Mouse (Mus musculus): ENCODE measurements around the gene Mrps18c.

Gene Mrps18c

GRCm38 (mm10) chr5:100798165-100798860, at the start of gene Mrps18c, which contains the start of gene Helq:
Gene Mrps18c (plus strand): TSS chr5:100798627.
Gene Helq (minus strand): TSS chr5:100798598.
- in situ Hi-C loops (cut with MboI, MseI) = loop anchor here (10.0 kb wide), 1 partner anchor 124 kb away; the partner anchor contains the start of gene Coq2

- in situ Hi-C loops (cut with MboI, MseI) = no loop called here
These were observed 47.7 kb upstream of the Mrps18c start for GRCm38 (mm10) chr5:100750617-100751255.

- in situ Hi-C loops (cut with MboI, MseI) = no loop called here
These were observed 46.8 kb upstream of the Mrps18c start for GRCm38 (mm10) chr5:100751655-100752054.

- in situ Hi-C loops (cut with MboI, MseI) = no loop called here
These were observed 45.0 kb upstream of the Mrps18c start for GRCm38 (mm10) chr5:100753407-100753806.

- in situ Hi-C loops (cut with MboI, MseI) = no loop called here
These were observed 40.3 kb upstream of the Mrps18c start for GRCm38 (mm10) chr5:100758121-100758520.

- in situ Hi-C loops (cut with MboI, MseI) = no loop called here
These were observed 38.3 kb upstream of the Mrps18c start for GRCm38 (mm10) chr5:100760049-100760663.

GRCm38 (mm10) chr5:100761736-100762135, 36.7 kb upstream of the Mrps18c start:
- in situ Hi-C loops (cut with MboI, MseI) = no loop called here

- in situ Hi-C loops (cut with MboI, MseI) = no loop called here
These were observed 32.4 kb upstream of the Mrps18c start for GRCm38 (mm10) chr5:100766026-100766425.

GRCm38 (mm10) chr5:100771575-100771974, 26.9 kb upstream of the Mrps18c start:
- in situ Hi-C loops (cut with MboI, MseI) = no loop called here

- in situ Hi-C loops (cut with MboI, MseI) = no loop called here
These were observed 22.5 kb upstream of the Mrps18c start for GRCm38 (mm10) chr5:100775778-100776404.

GRCm38 (mm10) chr5:100776900-100777299, 21.5 kb upstream of the Mrps18c start:
- in situ Hi-C loops (cut with MboI, MseI) = no loop called here

GRCm38 (mm10) chr5:100779002-100779401, 19.4 kb upstream of the Mrps18c start:
- in situ Hi-C loops (cut with MboI, MseI) = no loop called here

- in situ Hi-C loops (cut with MboI, MseI) = no loop called here
These were observed 10.9 kb upstream of the Mrps18c start for GRCm38 (mm10) chr5:100787527-100787926.

GRCm38 (mm10) chr5:100792261-100792660, 6.2 kb upstream of the Mrps18c start:
- in situ Hi-C loops (cut with MboI, MseI) = loop anchor here (10.0 kb wide), 1 partner anchor 117 kb away; the partner anchor contains the start of gene Coq2

- in situ Hi-C loops (cut with MboI, MseI) = loop anchor here (10.0 kb wide), 1 partner anchor 119 kb away; the partner anchor contains the start of gene Coq2
These were observed 4.3 kb upstream of the Mrps18c start for GRCm38 (mm10) chr5:100794084-100794483.

GRCm38 (mm10) chr5:100818341-100818740, 19.9 kb downstream of the Mrps18c start:
- in situ Hi-C loops (cut with MboI, MseI) = no loop called here

GRCm38 (mm10) chr5:100819568-100820480, 21.4 kb downstream of the Mrps18c start:
- in situ Hi-C loops (cut with MboI, MseI) = loop anchor here (5.0 kb wide), 1 partner anchor 97 kb away; no protein-coding TSS in a partner anchor

- in situ Hi-C loops (cut with MboI, MseI) = loop anchor here (5.0 kb wide), 1 partner anchor 97 kb away; no protein-coding TSS in a partner anchor
These were observed 22.2 kb downstream of the Mrps18c start, which contains the start of gene Abraxas1 for GRCm38 (mm10) chr5:100820483-100821184. Gene Abraxas1 (minus strand): TSS chr5:100820965.

GRCm38 (mm10) chr5:100821375-100821774, 22.9 kb downstream of the Mrps18c start:
- in situ Hi-C loops (cut with MboI, MseI) = loop anchor here (5.0 kb wide), 1 partner anchor 96 kb away; no protein-coding TSS in a partner anchor

- in situ Hi-C loops (cut with MboI, MseI) = loop anchor here (5.0 kb wide), 1 partner anchor 94 kb away; no protein-coding TSS in a partner anchor
These were observed 24.4 kb downstream of the Mrps18c start for GRCm38 (mm10) chr5:100822826-100823225.

All from regulatory T cell (primary cell).